Mouse (Mus musculus) hindbrain, embryonic 13.5 days (tissue): ENCODE results near the gene Anapc11. TPM values are rescaled to one million over a fixed set of nuclear protein-coding genes. Genes with fewer than 3 reads are reported as not detected.

Experiments used
- ATAC-seq: fragments of 200-750 bp; cut with Nextera tagmentation; 2 replicates; pipeline ENCODE4 v1.8.0; 2017; ENCODE audit warnings: moderate TSS enrichment; ENCODE audit not compliant: low FRiP score
- H3K27ac ChIP-seq: fragments of 300-500 bp; sonication (generic); 2 replicates; pipeline ENCODE4 v1.5.1; 2015; ENCODE audit warnings: inconsistent platforms, mild to moderate bottlenecking, moderate library complexity
- H3K27me3 ChIP-seq: fragments of 300-500 bp; sonication (generic); 2 replicates; pipeline ENCODE4 v1.6.1; 2015; ENCODE audit warnings: mild to moderate bottlenecking, inconsistent platforms
- H3K36me3 ChIP-seq: fragments of 300-500 bp; sonication (generic); 2 replicates; pipeline ENCODE4 v1.6.1; 2015; ENCODE audit warnings: mild to moderate bottlenecking, inconsistent platforms
- H3K4me1 ChIP-seq: fragments of 300-500 bp; sonication (generic); replicated peaks from 2 replicates; pipeline ENCODE4 v1.6.1; 2015; ENCODE audit warnings: inconsistent platforms
- H3K4me2 ChIP-seq: fragments of 300-500 bp; sonication (generic); 2 replicates; pipeline ENCODE4 v1.6.1; 2015; ENCODE audit warnings: inconsistent platforms, mild to moderate bottlenecking, moderate library complexity
- H3K4me3 ChIP-seq: fragments of 300-500 bp; sonication (generic); 2 replicates; pipeline ENCODE4 v1.5.1; 2015; ENCODE audit warnings: mild to moderate bottlenecking, inconsistent platforms
- H3K9ac ChIP-seq: fragments of 300-500 bp; sonication (generic); 2 replicates; pipeline ENCODE4 v1.6.1; 2015; ENCODE audit warnings: mild to moderate bottlenecking, inconsistent platforms
- H3K9me3 ChIP-seq: fragments of 300-500 bp; sonication (generic); 2 replicates; pipeline ENCODE4 v1.6.1; 2016; ENCODE audit warnings: inconsistent platforms
- WGBS: fragments of 180-500 bp; shearing (Covaris S2); methylation state at CpG from one replicate; pipeline ENCODE4 v1.1.7; 2015; 5-methylcytosine and 5-hydroxymethylcytosine counted together
- polyA plus RNA-seq: library from polyadenylated mRNA; unstranded; fragments of >200 nt; fragmentation: Nextera tagmentation; extraction: Ambion mirVana; gene quantifications from 2 replicates; pipeline ENCODE4 v1.2.1, GENCODE M21; 2015

Anapc11 gene
- polyA plus RNA-seq, 1 experiment from 2014 or later: 192 TPM

- WGBS: under 1% methylated on average over 106 of the region's 116 CpGs
- Histone ChIP-seq H3K4me1 (peaks cover 43% of the 10 kb centered on the region), H3K36me3 (peaks cover 15% of the 10 kb centered on the region), H3K4me3 (peak overlapping the region; percentile 94), H3K9ac (peak overlapping the region; percentile 95), H3K27ac (peak overlapping the region; percentile 92), H3K4me2 (peak overlapping the region; percentile 86), H3K27me3 (no peaks in the 10 kb centered on the region), H3K9me3 (no peaks in the 10 kb centered on the region)
- ATAC-seq: peak; percentile 87
These were observed 34.6 kb downstream of the Anapc11 start for GRCm38 (mm10) chr11:120632559-120633519.

DNA sequence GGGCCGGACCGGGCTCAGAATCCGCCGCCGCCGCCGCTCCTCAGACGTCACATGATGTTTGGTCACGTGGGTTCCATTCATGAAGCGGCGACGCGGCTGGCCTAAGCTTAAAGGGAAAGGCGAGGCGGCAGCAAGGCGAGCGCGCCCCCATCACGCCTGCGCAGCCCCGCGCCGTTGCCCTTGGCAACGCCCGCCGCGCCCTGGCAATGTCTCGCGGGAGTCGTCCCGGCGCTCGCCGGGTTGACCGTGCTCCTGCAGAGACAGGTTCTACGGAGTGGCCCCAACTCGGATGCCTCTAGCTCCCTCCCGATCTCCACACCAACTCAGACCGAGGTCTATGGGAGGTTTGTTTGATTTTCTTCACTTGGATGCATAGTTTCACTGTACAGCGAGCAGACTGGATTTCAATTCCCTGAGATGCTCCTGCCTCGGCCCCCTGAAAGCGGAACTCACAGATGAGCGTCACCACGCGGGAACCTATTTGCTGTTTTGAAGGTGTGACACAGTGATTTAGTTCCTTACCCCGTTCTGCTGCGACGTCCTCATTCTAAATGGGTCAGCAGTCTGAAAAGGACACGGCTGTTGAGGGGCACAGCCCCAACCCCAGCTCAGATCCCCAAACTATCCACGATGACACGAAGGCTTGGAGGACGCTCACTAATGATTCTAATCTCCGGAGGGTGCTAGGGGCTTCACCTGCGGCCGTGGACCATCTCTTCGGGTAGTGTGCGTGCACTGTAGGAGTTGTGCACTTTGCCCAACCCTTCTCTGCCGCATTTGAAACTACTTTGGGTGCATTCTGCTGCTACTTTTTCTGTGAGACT, 35.5 kb downstream of the Anapc11 start, which contains the start of gene Mafg:
Mafg (minus strand) TSS at position 81 of the 824 bp plus-strand sequence.
- H3K9me3 ChIP-seq: no peaks in the 10 kb centered on the region
- peak within 1 kb of the TSS; percentile 86 for H3K4me2 ChIP-seq
- H3K4me1 ChIP-seq: peaks cover 43% of the 10 kb centered on the region
- peak within 1 kb of the TSS; percentile 94 for H3K4me3 ChIP-seq
- H3K9ac ChIP-seq: peak within 1 kb of the TSS; percentile 95
- 10% methylated on average over 58 of the region's 58 CpGs for WGBS
- no peaks in the 10 kb centered on the region for H3K27me3 ChIP-seq
- peaks cover 12% of the 10 kb centered on the region for H3K36me3 ChIP-seq
- peak within 1 kb of the TSS; percentile 92 for H3K27ac ChIP-seq
- peak; percentile 87 for ATAC-seq

- Histone ChIP-seq H3K27me3 (no peaks in the 10 kb centered on the region), H3K4me3 (no peak overlapping the region), H3K9ac (no peak overlapping the region), H3K9me3 (no peaks in the 10 kb centered on the region), H3K27ac (no peak overlapping the region), H3K4me2 (no peak overlapping the region), H3K4me1 (peaks cover 39% of the 10 kb centered on the region), H3K36me3 (0 out of 2 replicates have a peak, but pooled peaks cover under 1% of the 10 kb centered on the region)
- WGBS: 81% methylated on average over 5 of the region's 5 CpGs
- ATAC-seq: no peak
These were observed 36.6 kb downstream of the Anapc11 start for GRCm38 (mm10) chr11:120634810-120635209.

GRCm38 (mm10) chr11:120641255-120641654, 43.0 kb downstream of the Anapc11 start:
- ATAC-seq: no peak
- WGBS: 67% methylated on average over 9 of the region's 9 CpGs
- H3K27ac ChIP-seq: no peak overlapping the region
- H3K4me2 ChIP-seq: no peak overlapping the region
- H3K9ac ChIP-seq: peak overlapping the region; percentile 39; the same call in 1 of the 2 replicates
- no peaks in the 10 kb centered on the region for H3K36me3 ChIP-seq
- no peak overlapping the region for H3K4me3 ChIP-seq
- no peaks in the 10 kb centered on the region for H3K9me3 ChIP-seq
- peaks cover 18% of the 10 kb centered on the region for H3K4me1 ChIP-seq
- H3K27me3 ChIP-seq: 0 out of 2 replicates have a peak, but pooled peaks cover 11% of the 10 kb centered on the region

- H3K36me3 ChIP-seq: no peaks in the 10 kb centered on the region
- no peak overlapping the region for H3K4me3 ChIP-seq
- peaks cover 14% of the 10 kb centered on the region; the same call in 1 of the 2 replicates for H3K27me3 ChIP-seq
- H3K4me2 ChIP-seq: 0 out of 2 replicates have a peak overlapping the region, but pooled peaks have one; percentile 71
- 89% methylated on average over 8 of the region's 8 CpGs for WGBS
- H3K9me3 ChIP-seq: no peaks in the 10 kb centered on the region
- peaks cover 18% of the 10 kb centered on the region for H3K4me1 ChIP-seq
- H3K9ac ChIP-seq: no peak overlapping the region
- ATAC-seq: no peak
- no peak overlapping the region for H3K27ac ChIP-seq
These were observed 43.6 kb downstream of the Anapc11 start for GRCm38 (mm10) chr11:120641869-120642268.

DNA sequence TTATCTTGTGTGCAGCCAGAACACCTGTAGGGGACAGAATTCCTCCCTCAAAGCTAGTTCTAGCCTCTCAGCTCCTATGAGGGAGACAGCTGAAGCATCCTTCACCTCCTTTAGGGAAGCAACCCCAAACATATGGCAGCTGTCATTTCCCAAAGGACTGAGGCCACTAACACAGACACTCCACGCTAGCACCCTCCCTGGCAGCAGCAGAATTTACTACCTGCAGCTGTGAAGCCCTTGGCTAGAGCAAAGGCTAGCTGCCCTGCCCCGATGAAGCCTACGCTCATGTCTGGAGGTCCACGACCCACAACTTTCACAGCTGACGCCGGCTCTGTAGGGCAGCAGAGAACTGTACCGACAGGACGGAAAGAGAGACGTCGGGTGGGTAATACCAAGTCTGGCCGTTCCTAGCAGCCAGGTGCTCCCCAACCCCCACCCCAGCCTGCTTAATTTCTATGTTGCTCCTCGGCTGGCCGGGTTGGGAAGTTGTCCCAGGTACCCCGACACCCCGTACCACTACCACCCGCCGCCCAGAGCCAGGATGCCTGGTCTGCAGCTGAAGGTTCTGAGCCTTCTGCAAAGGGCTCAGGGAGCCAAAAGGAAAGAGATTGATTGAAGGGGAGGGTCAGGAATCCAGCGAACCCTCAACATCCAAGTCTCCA, 44.8 kb downstream of the Anapc11 start:
- H3K4me1 ChIP-seq: peaks cover 22% of the 10 kb centered on the region
- H3K27me3 ChIP-seq: peaks cover 21% of the 10 kb centered on the region; the same call in 1 of the 2 replicates
- H3K27ac ChIP-seq: peak overlapping the region; percentile 49; the same call in 1 of the 2 replicates
- WGBS: 2% methylated on average over 18 of the region's 18 CpGs
- H3K4me3 ChIP-seq: peak overlapping the region; percentile 47
- peak overlapping the region; percentile 74 for H3K9ac ChIP-seq
- H3K36me3 ChIP-seq: no peaks in the 10 kb centered on the region
- H3K9me3 ChIP-seq: no peaks in the 10 kb centered on the region
- ATAC-seq: peak; percentile 80
- peak overlapping the region; percentile 71 for H3K4me2 ChIP-seq

DNA sequence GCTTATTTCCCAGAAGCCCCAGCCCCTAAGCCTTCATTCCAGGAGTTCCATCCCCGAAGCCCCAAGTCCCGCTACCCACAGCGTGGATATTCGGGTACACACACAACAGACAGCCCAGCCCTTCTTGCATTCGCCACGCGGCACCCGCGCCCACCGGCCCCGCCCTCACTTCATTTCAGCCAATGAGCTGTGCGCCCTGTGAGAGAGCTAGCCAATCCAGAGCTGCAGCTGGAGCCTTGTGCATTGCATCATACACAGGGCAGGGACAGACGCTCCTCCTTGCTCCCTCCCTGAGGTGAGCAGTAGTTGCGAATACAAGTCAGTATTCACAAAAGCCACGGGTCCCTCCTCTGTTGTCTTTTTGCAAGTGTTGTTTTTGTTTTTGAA, 45.4 kb downstream of the Anapc11 start, which contains the start of gene Pycr1:
Pycr1 (minus strand) TSS at position 169 of the 387 bp plus-strand sequence.
- Histone ChIP-seq H3K4me3 (peak within 1 kb of the TSS; percentile 47), H3K27me3 (peaks cover 21% of the 10 kb centered on the region; the same call in 1 of the 2 replicates), H3K27ac (peak within 1 kb of the TSS; percentile 49; the same call in 1 of the 2 replicates), H3K9ac (peak within 1 kb of the TSS; percentile 74), H3K9me3 (no peaks in the 10 kb centered on the region), H3K4me2 (peak within 1 kb of the TSS; percentile 71), H3K36me3 (no peaks in the 10 kb centered on the region), H3K4me1 (peaks cover 26% of the 10 kb centered on the region)
- peak; percentile 99 for ATAC-seq
- under 1% methylated on average over 15 of the region's 15 CpGs for WGBS

- no peaks in the 10 kb centered on the region for H3K36me3 ChIP-seq
- H3K4me1 ChIP-seq: peaks cover 22% of the 10 kb centered on the region
- no peaks in the 10 kb centered on the region for H3K9me3 ChIP-seq
- no peak overlapping the region for H3K27ac ChIP-seq
- WGBS: 80% methylated on average over 35 of the region's 35 CpGs
- no peak overlapping the region for H3K4me3 ChIP-seq
- peak overlapping the region; percentile 49; the same call in 1 of the 2 replicates for H3K4me2 ChIP-seq
- H3K27me3 ChIP-seq: peaks cover 21% of the 10 kb centered on the region; the same call in 1 of the 2 replicates
- ATAC-seq: no peak
- peak overlapping the region; percentile 65 for H3K9ac ChIP-seq
These were observed 49.0 kb downstream of the Anapc11 start for GRCm38 (mm10) chr11:120647047-120647830.

GRCm38 (mm10) chr11:120648001-120648476, 49.8 kb downstream of the Anapc11 start, which contains the start of gene Myadml2:
TSS of gene Myadml2 (minus strand) at chr11:120648158.
- 5% methylated on average over 13 of the region's 13 CpGs for WGBS
- H3K9ac ChIP-seq: peak within 1 kb of the TSS; percentile 65

GRCm38 (mm10) chr11:120651872-120652271, 53.7 kb downstream of the Anapc11 start:
- no peak overlapping the region for H3K4me2 ChIP-seq
- no peak overlapping the region for H3K9ac ChIP-seq
- no peaks in the 10 kb centered on the region for H3K9me3 ChIP-seq
- peaks cover 40% of the 10 kb centered on the region for H3K27me3 ChIP-seq
- 73% methylated on average over 3 of the region's 3 CpGs for WGBS
- H3K36me3 ChIP-seq: no peaks in the 10 kb centered on the region
- H3K27ac ChIP-seq: no peak overlapping the region
- peaks cover 8% of the 10 kb centered on the region for H3K4me1 ChIP-seq
- H3K4me3 ChIP-seq: no peak overlapping the region
- ATAC-seq: no peak

More at GRCm38 (mm10) chr11:120648001-120648476, 49.8 kb downstream of the Anapc11 start, which contains the start of gene Myadml2:
- peak within 1 kb of the TSS; percentile 21 for H3K4me3 ChIP-seq
- H3K9me3 ChIP-seq: no peaks in the 10 kb centered on the region
- no peak for ATAC-seq
- H3K4me1 ChIP-seq: peaks cover 14% of the 10 kb centered on the region
- H3K4me2 ChIP-seq: peak within 1 kb of the TSS; percentile 49
- no peaks in the 10 kb centered on the region for H3K36me3 ChIP-seq
- peaks cover 19% of the 10 kb centered on the region; the same call in 1 of the 2 replicates for H3K27me3 ChIP-seq
- no peak within 1 kb of the TSS for H3K27ac ChIP-seq
